Mouse (Mus musculus) CD4-positive helper T cell, adult 2 months (primary cell): Measurements from ENCODE around the gene Tulp2.

Experiments used
- DNase-seq: peaks from one replicate; pipeline ENCODE4 v3.0.0-alpha.2; 2012; ENCODE audit warnings: low read depth, missing footprints, low spot score

The Tulp2 gene

DNA sequence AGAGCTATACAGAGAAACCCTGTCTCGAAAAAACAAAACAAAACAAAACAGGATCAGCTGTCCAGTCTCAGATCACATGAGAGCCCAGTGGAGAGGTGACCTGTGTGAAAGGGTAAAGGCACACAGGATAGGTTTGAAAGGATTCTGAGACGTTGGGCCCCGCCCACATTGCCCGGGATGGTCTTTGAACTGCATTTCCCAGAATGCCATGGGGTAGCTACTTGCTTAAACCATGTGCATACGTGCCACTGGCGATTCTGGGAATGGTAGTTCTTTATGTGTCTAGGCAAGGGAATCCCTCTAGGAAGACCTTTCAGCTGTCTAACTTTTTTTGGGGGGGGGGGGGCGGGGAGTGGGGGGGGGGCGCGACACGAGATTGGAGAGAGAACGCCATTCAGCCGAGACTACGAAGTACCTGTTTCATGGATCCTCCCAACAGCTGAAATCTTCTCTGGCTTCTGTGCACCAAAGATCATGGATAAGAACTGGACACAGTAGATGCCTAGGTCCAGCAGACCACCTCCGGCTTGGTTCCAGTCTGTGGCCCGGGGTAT, at the start of gene Tulp2:
Gene Tulp2 (plus strand): TSS at position 504 of the 554 bp plus-strand sequence.
- peak; percentile 67 for DNase-seq

DNA sequence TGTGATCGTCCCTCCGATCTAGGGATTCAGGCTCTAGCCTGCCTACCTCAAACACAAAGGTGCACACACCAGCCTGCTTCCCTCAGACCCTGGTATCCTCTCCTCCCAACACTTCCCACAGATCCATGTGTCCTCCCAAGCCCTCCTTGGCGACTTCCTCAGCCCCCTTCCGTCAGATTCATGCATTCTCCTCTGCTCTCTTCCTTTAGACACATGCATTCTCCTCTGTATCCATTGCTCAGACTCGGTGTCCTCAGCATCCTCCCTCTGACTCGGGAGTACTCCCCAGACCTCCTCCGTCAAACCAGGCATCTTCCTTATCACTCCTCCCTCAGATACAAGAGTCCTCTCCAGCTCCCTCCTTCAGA, 47.9 kb upstream of the Tulp2 start:
- no peak for DNase-seq

DNA sequence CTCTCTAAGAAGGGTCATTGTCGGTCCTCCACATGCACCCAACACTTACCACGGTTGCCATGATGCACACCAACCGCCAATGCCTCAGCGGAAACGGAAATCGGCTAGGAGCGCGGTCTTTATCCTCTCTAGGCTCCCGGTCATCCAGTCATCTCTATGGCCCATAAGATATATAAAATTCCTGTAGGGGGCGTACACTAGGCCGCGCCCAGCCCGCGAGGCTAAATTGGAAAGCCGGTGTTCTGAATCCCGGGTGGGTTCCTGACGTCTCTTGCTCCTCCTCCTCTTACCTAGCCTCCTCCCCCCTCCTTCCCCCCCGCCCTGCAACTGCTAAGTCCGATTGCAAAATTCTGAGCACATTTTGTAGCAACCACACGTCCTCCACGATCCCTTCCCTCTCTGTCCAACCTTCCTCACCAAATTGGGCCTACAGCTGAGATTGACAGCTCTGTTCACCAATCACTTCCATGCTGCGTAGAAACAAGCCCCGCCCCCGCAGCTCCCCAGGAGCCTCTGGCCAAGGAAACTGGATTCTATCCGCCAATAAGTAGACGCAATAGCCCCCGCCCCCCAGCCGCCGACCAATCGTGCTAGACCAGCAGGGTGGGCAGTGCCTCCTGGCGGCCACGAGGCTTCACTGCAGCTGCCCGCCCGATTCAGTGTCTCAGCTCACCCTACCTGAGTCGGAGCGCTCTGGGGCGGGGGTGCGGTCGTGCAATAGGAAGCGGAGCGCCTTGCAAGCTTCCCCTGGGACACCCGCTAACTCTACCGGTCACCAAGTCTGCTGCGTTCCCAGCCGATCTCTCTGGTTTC, 47.3 kb upstream of the Tulp2 start, which contains the start of gene Gys1:
Gene Gys1 (plus strand): TSS at position 642 of the 813 bp plus-strand sequence.
- peak; percentile 100 for DNase-seq

DNA sequence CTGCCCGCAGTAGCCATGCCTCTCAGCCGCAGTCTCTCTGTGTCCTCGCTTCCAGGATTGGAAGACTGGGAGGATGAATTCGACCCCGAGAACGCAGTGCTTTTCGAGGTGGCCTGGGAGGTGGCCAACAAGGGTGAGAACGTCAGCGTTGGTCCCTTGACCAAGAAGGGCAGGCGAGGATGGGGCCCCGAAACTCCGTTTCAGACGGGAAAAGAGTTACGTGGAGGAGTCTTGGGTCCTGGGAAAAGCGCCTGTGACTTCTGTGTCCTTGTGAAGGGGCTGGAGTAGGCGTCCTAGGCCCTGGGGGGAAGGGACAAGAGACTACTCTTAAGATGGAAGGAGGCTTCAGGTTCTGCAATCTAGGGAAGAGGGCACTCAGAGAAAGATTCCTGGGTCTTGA, 46.6 kb upstream of the Tulp2 start:
- no peak for DNase-seq

DNA sequence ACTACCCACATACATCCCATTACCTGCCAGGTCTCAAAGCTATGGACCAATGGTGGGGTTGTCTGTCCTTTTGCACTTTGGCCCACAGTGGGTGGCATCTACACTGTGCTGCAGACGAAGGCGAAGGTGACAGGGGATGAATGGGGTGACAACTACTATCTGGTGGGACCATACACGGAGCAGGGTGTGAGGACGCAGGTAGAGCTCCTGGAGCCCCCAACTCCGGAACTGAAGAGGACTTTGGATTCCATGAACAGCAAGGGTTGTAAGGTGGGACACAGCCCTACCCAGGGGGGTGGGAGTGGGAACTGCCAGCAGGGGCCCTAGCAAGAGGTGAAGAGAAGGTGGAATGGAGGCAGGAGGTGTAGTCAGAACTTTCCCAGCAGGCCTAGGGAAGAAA, 45.2 kb upstream of the Tulp2 start:
- no peak for DNase-seq

DNA sequence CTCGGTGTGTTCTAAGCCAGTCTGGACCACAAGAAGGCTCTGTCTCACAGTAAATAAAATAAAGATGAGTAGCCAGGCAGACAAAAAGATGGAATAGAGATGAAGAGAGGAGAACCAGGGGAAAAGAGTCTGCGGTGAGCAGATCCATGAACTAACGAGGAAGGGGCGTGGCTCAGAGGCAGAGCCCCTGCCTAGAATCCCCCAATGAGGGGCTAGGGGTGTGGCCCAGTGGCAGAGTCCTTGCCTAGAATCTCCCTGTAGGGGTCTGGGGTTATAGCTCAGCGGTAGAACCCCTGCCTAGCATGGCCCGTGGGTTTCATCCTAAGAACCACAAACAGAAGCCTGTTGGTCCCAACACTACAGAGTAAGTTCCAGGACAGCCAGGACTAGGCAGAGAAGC, 44.6 kb upstream of the Tulp2 start:
- DNase-seq, result no peak

DNA sequence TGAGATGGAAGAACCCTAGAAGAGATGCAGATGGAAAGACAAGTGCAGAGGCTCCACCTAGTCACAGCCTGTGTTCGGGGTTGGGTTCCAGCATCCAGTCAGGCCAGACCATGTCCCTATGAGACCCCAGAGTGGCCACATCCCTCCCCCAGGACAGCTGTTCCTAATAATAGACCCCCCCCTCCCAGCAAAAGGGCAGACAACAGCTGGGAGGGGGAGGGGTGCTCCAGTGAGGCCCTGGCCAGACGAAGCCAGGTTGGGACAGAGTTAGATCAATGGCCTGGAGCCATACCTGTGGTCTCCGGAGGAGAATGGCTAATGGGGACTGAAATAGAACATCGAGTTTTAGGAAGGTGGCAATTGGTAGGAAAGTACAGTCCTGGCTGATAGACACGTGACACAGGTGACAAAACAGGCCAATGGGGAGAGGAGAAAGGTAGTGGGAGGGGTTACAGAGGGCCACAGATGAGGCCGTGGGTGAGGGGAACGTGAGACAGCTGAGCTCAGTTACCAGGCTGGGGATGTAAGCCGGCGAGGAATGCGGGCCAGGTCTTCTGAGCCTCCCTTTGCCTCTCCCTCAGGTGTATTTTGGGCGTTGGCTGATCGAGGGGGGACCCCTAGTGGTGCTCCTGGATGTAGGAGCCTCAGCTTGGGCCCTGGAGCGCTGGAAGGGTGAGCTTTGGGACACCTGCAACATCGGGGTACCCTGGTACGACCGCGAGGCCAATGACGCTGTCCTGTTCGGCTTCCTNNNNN, 44.0 kb upstream of the Tulp2 start, which contains the start of gene Ruvbl2:
Gene Ruvbl2 (minus strand): TSS at position 576 of the 756 bp plus-strand sequence.
- DNase-seq, result no peak

DNA sequence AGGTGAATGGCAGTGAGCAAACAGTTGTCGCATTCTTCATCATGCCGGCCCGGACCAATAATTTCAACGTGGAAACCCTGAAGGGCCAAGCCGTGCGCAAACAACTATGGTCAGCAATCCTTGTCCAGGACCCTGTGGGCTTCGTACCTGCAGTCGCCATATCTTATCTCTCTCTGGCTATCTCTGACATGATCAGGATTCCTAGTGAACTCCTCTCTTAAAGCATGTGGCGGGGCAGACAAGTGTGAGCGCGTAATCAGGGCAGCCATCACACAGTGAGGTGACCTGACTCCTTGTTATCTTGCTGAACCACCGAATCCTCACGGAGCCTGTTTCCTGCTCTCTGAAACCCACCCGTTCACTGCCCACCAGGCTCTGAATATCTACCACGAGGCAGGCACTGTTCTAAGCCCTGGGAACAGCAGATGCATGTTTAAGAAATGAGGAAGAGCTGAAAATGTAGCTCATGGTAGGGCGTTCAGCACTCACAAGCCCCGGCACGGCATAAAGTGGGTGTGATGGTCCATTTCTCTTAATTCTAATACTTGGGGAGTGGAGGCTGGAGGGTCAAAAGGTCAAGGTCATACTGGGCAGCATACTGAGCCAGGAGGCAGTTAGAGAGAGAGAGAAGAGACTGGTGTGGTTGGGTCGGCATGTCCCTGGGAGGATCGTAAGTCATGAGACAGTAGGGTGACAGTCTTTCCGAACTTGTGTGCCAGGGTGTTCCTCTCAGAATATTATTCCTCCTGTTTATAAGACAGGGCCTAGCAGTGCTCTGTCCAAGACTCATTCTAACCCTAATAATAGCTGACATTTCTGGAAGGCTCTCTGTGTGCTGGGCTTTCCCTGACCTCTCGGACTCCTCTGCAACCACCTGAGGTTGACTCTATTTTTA, 37.9 kb upstream of the Tulp2 start:
- no peak for DNase-seq

DNA sequence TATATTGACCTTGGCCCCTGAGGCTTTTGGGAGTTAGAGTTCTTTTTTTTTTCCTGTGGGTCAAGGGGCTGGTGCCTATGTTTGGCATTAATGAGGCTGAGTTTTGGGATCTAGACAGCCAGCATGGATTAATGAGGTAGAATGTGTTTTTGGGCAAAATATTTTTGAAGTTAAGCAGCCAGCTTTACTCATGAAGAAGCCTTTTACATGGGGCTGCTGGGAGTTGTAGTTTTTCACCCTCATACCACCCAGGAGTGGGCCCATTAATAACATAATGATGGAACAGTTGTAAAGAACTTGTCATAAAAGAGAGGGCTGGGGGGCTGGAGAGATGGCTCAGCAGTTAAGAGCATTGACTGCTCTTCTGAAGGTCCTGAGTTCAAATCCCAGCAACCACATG, 35.1 kb upstream of the Tulp2 start:
- no peak for DNase-seq

DNA sequence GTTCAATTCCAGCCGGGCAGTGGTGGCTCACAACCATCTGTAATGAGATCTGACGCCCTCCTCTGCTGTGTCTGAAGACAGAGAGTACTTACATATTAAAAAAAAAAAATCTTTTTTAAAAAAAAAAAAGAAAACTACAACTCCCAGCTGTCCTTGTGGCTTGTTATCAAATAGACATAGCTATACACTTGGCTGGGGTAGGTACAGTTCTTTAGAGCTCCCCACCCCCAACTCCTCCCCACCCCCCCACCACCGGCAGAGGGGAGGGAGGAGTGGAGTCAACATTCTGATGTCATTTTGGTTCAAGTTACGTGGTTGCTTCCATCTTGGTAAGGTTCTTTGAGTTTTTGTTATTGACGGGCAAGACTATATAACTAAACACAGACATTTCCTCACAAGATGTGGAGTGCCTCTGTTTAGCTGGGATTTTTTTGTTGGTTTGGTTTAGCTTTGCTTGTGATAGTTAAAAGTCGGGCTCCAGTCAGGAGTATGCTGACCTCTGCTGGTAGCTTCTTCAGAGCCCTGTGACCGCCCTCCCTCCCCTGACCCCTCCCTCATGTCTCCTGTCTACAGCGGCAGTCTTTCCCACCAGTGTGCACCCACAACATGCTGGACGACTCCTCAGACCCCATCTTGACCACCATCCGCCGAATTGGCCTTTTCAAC, 34.2 kb upstream of the Tulp2 start:
- DNase-seq, result peak; percentile 66

DNA sequence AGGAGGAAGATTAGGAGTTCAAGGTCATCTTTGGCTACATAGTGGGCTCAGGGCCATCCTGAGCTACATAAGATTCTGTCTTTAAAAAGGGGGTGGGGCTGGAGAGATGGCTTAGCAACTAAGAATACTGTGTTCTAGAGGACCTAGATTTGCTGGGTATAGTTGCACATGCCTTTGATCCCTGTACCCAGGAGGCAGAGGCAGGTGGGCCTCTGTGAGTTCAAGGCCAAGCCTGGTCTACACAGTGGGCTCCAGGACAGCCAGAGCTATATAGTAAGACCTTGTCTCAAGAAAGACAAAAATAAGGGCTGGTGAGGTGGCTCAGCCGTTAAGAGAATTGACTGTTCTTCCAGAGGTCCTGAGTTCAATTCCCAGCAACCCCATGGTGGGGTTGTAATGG, 31.7 kb upstream of the Tulp2 start:
- DNase-seq, result no peak

DNA sequence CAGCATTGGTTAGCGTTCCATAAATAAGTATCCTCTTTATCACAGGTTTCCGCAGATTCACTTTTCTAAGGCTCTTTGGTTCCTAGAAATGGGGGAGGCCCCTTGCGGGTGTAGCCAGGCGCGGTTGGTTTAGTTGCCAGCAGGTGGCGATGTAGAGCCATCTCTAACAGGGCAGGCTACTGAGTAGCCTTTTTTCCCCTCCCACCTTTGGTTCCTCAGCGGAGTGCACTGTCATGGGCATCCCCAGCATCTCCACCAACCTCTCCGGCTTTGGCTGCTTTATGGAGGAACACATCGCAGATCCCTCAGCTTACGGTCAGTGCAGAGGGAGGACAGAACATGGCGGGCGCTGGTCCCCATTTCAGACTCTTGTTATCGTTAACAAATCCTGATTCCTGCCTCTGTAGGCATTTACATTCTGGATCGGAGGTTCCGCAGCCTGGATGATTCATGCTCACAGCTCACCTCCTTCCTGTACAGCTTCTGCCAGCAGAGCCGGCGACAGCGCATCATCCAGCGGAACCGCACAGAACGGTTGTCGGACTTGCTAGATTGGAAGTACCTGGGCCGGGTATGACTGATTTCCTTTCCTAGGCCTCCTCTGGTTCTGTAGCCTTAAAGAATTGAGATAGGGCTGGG, 30.2 kb upstream of the Tulp2 start:
- DNase-seq, result peak; percentile 83

DNA sequence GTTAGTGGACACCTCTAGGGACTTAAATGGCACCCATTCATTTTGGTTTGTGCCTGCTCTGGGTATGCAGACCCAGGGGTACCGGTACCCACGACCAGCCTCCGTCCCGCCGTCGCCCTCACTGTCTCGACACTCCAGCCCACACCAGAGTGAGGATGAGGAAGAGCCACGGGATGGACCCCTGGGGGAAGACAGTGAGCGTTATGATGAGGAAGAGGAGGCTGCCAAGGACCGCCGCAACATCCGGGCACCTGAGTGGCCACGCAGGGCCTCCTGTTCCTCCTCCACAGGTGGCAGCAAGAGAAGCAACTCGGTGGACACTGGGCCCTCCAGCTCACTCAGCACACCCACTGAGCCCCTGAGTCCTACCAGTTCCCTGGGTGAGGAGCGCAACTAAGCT, 26.7 kb upstream of the Tulp2 start:
- no peak for DNase-seq

DNA sequence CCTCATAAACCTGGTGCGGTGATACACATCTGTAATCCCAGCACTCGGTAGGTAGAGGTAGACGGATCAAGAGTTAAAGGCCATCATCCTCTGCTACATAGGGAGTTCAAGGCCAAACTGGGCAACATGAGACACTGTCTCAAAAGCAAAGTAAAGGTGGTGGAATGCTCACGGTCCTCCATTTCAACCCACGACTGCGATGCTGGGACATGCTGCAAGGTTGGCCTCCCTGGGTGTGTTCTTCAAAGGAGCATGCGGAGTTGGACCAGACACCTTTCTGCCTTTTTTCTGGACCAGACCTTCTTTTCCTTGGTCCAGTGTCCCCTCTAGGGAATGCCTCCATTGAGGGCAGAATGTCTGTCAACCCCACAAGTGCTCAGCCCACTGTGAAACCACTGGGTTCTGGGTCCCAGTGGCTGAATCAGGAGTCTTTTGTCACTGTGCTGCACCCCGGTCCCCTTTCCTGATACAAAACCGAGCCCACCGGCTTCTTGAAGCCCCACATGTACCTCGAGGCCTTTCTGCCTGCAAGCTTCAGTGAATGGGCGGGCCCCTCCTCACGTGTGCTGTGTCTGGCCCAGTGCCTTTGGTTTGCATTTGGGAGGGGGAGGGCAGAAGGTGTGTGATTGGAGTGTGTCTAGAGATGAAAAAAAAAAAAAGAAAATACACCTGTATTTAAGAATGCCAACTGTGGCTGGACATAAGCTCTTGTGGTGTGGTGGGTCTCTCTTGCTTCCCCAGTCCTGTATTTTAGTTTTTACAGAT, 25.6 kb upstream of the Tulp2 start:
- DNase-seq, result no peak

DNA sequence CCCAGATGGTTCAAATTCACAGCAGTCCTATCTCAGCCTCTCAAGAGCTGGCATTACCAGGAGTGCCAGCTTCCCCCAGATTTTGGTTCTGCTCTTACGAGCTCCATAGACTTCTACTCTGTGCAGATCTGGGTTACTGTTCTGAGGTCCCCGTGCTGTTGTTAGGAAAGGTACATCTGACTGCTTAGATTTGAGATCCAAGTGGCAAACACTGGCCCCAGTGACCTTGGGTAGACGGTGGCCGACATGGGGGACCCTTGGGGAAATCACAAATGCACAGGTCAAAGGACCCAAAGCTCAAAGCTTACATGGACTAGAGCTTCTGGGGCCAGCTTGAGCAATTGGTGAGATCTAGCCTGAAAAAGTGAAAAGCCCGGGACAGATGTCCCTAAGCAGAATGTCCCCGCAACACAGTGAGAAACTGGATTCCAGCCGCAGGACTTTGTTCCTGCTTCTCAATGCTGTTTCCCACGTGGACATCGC, 24.9 kb upstream of the Tulp2 start:
- no peak for DNase-seq

DNA sequence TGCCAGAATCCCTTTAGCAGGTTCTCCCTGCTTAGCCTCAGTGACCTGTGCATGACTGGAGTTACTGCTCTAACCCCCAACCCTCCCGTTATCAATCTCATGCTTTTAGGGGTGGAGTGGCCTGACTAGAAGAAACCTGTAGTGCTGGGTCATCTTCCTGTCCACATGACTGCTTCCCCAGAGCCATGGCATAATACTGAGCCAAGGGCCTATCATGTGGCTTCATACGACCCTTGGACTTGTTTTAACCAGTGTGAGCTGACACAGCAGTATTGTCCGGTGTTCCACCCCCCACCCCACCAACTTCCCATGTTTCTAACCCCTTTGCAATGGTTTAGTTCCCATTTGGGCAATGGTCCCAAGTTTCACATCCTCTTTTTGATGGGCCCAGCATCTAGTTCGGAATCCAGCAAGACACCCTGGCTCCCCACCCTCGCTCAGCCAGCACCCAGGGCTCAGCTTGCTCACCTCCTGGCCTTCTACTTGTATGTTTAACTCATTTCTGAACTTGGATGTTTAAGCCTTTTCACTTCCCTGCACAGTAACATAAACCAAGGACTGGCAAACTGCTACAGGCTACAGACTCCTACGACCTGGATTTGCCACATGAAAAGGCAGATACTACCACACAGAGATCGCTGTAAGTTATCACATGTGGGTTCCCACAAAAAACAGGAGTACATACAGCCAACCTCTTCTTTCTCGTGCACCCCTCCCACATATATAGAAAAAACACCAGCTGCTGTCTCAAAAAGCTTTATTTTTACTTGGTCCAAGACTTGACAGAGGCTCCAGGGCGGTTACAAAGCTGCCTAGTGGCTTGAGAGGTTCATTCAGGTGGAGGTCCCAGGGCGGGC, 24.2 kb upstream of the Tulp2 start:
- DNase-seq, result no peak

DNA sequence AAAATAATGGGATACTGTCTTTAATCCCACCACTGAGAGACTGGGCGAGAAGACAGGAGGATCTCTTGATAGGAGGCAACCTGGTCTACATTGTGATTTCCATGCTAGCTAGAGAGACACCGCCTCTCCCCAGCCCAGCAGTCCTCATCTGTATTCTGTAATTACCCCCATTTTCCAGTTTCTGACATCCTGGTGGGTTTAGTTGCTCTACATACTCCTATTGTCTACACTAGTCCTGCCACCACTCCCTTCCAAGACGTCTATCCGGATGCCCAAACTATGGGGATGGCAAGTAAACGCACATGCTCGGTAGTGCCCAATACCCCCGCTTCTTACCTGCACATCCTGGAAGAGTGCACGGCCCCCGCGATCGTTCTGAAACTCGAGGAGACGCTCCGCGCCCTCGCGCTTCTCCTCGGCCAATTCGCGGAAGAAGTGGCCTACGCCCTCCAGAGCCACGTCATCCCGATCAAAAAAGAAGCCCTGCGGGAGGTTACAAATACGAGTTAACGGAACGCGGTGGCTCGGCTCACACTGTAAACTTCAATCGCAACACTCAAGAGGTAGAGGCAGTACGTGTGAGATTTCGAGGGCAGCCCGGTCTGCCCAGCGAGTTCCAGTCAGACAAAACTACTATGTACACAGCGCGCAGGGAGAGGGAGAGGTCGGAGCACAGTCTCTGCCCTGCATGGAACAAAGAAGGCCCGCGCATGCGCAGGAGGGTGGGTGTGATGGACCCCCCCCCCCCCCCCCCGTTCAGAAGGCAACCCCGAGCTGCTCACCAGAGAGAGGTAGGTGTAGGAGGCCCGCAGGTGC, 22.7 kb upstream of the Tulp2 start:
- peak; percentile 89 for DNase-seq
